Mouse (Mus musculus) ES-E14 (cell line): ENCODE measurements around the gene Acaa1a.

Source experiments
- CHD2 ChIP-seq: IDR thresholded peaks from 2 replicates; pipeline ENCODE4 v1.6.1; 2014; ENCODE audit warnings: mild to moderate bottlenecking, low read depth, low read length, inconsistent platforms
- HCFC1 ChIP-seq: IDR thresholded peaks from 2 replicates; pipeline ENCODE4 v1.6.1; 2012; ENCODE audit warnings: low read length, inconsistent platforms, borderline replicate concordance; ENCODE audit not compliant: insufficient read depth
- MAFK ChIP-seq: IDR thresholded peaks from 2 replicates; pipeline ENCODE4 v1.6.1; 2014; ENCODE audit warnings: mild to moderate bottlenecking, low read depth, low read length, inconsistent platforms; ENCODE audit not compliant: insufficient read depth
- ZC3H11A ChIP-seq: IDR thresholded peaks from 2 replicates; pipeline ENCODE4 v1.6.1; 2012; ENCODE audit warnings: low read depth, mild to moderate bottlenecking, inconsistent platforms, low read length, borderline replicate concordance
- ZNF384 ChIP-seq: IDR thresholded peaks from 2 replicates; pipeline ENCODE4 v1.6.1; 2012; ENCODE audit warnings: low read depth, low read length, inconsistent platforms

DNA sequence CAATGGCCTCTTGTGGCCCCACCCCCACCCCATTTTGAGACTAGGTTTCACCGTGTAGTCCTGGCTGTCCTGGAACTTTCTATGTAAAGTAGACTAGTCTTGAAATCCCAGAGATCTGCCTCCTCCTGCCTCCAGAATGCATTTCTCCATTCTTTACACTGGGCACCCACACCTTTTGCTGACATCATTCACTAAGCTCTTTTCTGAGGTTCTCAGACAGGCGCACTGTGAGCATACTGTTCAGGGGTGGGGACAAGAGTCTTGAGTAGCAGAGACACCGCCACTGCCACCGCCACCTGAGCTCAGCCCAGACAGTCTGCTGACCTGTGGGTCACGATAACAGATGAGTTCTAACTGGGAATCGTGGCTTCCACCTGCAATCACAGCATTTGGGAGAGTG, 16.5 kb downstream of the Acaa1a start:
- TF ChIP-seq ZC3H11A, result no peak
- TF ChIP-seq ZNF384, result no peak
- TF ChIP-seq CHD2, result no peak
- TF ChIP-seq HCFC1, result no peak
- no peak for TF ChIP-seq MAFK
